Mouse (Mus musculus): Measurements from ENCODE around the gene Mbtd1. TPM values are rescaled to one million over a fixed set of nuclear protein-coding genes. Genes with fewer than 3 reads are reported as not detected.

The Mbtd1 gene
- polyA plus RNA-seq, 1 experiment from 2014 or later = 8.9 TPM

DNA sequence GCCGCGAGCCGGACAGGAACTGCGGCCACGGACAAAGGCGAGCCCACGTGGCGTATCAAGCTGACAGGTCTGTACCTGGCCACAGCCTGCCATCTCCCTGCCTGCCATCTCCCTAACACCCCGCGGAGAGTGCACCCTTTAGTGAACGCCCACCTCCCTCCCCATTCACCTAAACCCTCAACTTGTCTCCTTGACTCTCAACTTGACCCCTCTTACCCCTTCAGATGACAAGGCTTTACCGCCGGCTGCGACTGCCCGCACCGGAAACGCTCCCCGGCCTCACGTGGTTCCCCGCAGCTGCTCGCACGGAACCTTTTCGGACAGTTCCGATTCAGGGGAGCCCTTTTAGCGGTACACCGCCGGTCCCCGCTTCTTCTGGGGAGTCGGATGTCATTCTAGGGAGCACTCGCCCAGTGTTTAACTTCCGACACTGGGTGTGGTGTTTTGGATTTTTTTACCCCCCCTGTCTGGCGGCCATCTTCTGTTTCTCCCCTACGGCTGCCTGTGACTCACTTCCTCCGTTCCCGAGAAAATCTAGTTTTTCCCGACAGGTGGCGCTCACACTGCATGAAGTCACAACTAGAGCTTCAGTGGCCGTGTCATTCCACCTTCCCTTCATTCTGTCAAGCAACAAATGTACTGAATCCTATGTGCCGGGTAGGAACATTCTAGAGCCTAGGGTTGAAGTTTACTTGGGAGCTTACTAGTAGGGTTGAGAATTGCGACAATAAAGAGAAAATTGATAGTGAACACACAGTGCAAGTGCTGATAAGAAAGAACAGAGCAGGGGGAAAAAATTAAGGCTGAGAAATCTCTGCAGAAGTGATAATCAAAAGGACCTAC is 82.6 kb downstream of the Mbtd1 start, which contains the start of the genes Gm20390 and Nme1:
Gene Gm20390, minus strand, starts transcription at position 289 of the 843 bp plus-strand sequence.
Gene Nme1, minus strand, starts transcription at position 517 of the 843 bp plus-strand sequence.
- DNase-seq (ENCODE audit: low spot score) (peak; percentile 98), ATAC-seq (ENCODE audit: low FRiP score, low TSS enrichment) (peak; percentile 97)
- Histone ChIP-seq H3K9me3 (ENCODE audit: control insufficient read depth, low read length) (no peaks in the 10 kb centered on the region), H3K27ac (replicated peaks) (peak within 1 kb of the TSS; percentile 77), H3K4me3 (ENCODE audit: low read depth, low read length) (peak within 1 kb of the TSS; percentile 70), H3K27me3 (ENCODE audit: control insufficient read depth, insufficient read depth, low read length) (no peaks in the 10 kb centered on the region), H3K9ac (ENCODE audit: low read length) (peak within 1 kb of the TSS; percentile 69), H3K36me3 (ENCODE audit: control insufficient read depth, insufficient read depth, low read length) (0 out of 2 replicates have a peak, but pooled peaks cover 5% of the 10 kb centered on the region), H3K4me1 (replicated peaks; ENCODE audit: control insufficient read depth, insufficient read depth) (no peaks in the 10 kb centered on the region), H3K4me2 (replicated peaks; ENCODE audit: low read depth) (peak within 1 kb of the TSS; percentile 78)
- TF ChIP-seq EP300 (optimal IDR thresholded peaks at IDR 0.05) (peak; percentile 96), CTCF (IDR thresholded peaks at IDR 0.05; ENCODE audit: low read depth) (peak; percentile 97)
- 1% methylated on average over 40 of the region's 40 CpGs for WGBS

DNA sequence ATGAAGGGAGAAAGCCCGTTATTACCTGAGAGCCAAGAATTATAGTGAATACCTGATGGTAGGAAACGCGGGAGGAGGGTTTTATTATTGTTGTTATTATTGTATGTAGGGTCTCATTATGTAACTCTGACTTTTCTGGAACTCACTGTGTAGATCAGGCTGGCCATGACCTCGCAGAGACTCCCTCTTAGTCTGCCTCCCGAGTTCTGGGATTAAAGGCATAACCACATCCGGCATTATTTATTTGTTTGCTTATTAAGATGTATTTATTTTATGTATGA is 83.1 kb downstream of the Mbtd1 start:
- ATAC-seq (ENCODE audit: low FRiP score, low TSS enrichment) (no peak), DNase-seq (ENCODE audit: low spot score) (no peak)
- TF ChIP-seq CTCF (IDR thresholded peaks at IDR 0.05; ENCODE audit: low read depth) (no peak), EP300 (optimal IDR thresholded peaks at IDR 0.05) (no peak)
- Histone ChIP-seq H3K27me3 (ENCODE audit: control insufficient read depth, insufficient read depth, low read length) (no peaks in the 10 kb centered on the region), H3K9ac (ENCODE audit: low read length) (no peak overlapping the region), H3K36me3 (ENCODE audit: control insufficient read depth, insufficient read depth, low read length) (0 out of 2 replicates have a peak, but pooled peaks cover 5% of the 10 kb centered on the region), H3K4me1 (replicated peaks; ENCODE audit: control insufficient read depth, insufficient read depth) (no peaks in the 10 kb centered on the region), H3K4me2 (replicated peaks; ENCODE audit: low read depth) (peak overlapping the region; percentile 38), H3K27ac (replicated peaks) (no peak overlapping the region), H3K4me3 (ENCODE audit: low read depth, low read length) (no peak overlapping the region), H3K9me3 (ENCODE audit: control insufficient read depth, low read length) (no peaks in the 10 kb centered on the region)
- 33% methylated on average over 6 of the region's 6 CpGs for WGBS

DNA sequence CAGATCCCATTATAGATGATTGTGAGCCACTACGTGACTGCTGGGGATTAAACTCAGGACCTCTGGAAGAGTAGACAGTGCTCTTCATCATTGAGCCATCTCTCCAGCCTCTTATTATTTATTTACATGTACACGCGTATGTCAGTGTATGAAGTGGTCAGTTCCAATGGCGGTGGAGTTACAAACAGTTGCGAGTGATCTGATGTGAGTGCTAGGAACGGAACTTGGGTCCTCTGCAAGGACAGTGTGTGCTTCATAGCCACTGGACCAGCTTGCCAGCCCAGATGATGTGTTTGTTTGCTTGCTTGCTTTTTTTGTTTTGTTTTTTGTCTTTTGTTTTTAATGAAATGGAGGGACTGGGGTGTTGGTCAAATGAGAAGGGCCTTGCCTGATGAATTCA is 83.5 kb downstream of the Mbtd1 start:
- no peak overlapping the region for H3K9ac ChIP-seq (ENCODE audit: low read length)
- DNase-seq (ENCODE audit: low spot score) = no peak
- 0 out of 2 replicates have a peak, but pooled peaks cover 5% of the 10 kb centered on the region for H3K36me3 ChIP-seq (ENCODE audit: control insufficient read depth, insufficient read depth, low read length)
- H3K9me3 ChIP-seq (ENCODE audit: control insufficient read depth, low read length) = no peaks in the 10 kb centered on the region
- no peak for TF ChIP-seq CTCF (IDR thresholded peaks at IDR 0.05; ENCODE audit: low read depth)
- TF ChIP-seq EP300 (optimal IDR thresholded peaks at IDR 0.05) = no peak
- H3K4me2 ChIP-seq (replicated peaks; ENCODE audit: low read depth) = no peak overlapping the region
- no peak for ATAC-seq (ENCODE audit: low FRiP score, low TSS enrichment)
- H3K27ac ChIP-seq (replicated peaks) = no peak overlapping the region
- WGBS = 88% methylated on average over 6 of the region's 6 CpGs
- no peaks in the 10 kb centered on the region for H3K27me3 ChIP-seq (ENCODE audit: control insufficient read depth, insufficient read depth, low read length)
- H3K4me3 ChIP-seq (ENCODE audit: low read depth, low read length) = no peak overlapping the region
- no peaks in the 10 kb centered on the region for H3K4me1 ChIP-seq (replicated peaks; ENCODE audit: control insufficient read depth, insufficient read depth)

DNA sequence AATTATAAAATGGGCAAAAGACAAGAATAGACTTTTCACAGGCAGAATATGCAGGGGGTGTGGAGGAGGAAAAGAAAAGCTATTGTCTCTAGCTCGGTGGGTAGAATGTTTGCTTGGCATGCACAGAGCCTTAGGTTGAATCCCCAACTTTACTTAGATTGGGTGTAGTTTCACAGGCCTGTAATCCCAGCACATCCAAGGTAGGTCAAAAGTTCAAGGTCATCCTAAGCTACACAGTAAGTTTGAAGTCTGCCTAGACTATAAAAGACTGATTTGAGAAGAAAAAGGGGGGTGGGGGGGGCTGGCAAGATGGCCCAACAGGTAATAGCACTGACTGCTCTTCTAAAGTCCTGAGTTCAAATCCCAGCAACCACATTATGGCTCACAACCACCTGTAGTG is 84.1 kb downstream of the Mbtd1 start:
- TF ChIP-seq CTCF (IDR thresholded peaks at IDR 0.05; ENCODE audit: low read depth) = no peak
- H3K27ac ChIP-seq (replicated peaks) = no peak overlapping the region
- ATAC-seq (ENCODE audit: low FRiP score, low TSS enrichment) (no peak), DNase-seq (ENCODE audit: low spot score) (no peak)
- no peaks in the 10 kb centered on the region for H3K27me3 ChIP-seq (ENCODE audit: control insufficient read depth, insufficient read depth, low read length)
- no peak overlapping the region for H3K4me3 ChIP-seq (ENCODE audit: low read depth, low read length)
- H3K36me3 ChIP-seq (ENCODE audit: control insufficient read depth, insufficient read depth, low read length) = 0 out of 2 replicates have a peak, but pooled peaks cover 5% of the 10 kb centered on the region
- WGBS = 68% methylated on average over 1 of the region's 1 CpGs
- no peak overlapping the region for H3K9ac ChIP-seq (ENCODE audit: low read length)
- H3K4me2 ChIP-seq (replicated peaks; ENCODE audit: low read depth) = no peak overlapping the region
- no peaks in the 10 kb centered on the region for H3K4me1 ChIP-seq (replicated peaks; ENCODE audit: control insufficient read depth, insufficient read depth)
- H3K9me3 ChIP-seq (ENCODE audit: control insufficient read depth, low read length) = no peaks in the 10 kb centered on the region

DNA sequence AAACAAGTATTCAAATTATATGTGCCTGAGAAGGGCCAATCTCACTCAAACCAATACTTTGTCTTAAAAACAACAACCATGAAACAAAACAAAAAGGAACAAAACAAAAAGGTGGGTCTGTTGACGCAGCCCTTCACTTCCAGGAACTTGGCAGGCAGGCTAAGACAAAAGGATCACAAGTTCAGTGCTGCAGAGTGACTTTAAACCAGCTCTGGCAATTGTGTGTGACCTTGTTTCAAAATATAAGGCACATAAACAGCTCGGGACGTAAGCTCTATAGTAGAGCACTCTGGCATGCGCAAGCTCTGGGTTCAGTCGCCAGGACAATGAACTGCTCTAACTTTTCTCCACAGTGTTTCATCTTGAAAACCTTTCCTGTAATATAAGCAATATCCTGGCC is 87.3 kb downstream of the Mbtd1 start:
- WGBS = 83% methylated on average over 5 of the region's 5 CpGs
- ATAC-seq (ENCODE audit: low FRiP score, low TSS enrichment) = no peak

DNA sequence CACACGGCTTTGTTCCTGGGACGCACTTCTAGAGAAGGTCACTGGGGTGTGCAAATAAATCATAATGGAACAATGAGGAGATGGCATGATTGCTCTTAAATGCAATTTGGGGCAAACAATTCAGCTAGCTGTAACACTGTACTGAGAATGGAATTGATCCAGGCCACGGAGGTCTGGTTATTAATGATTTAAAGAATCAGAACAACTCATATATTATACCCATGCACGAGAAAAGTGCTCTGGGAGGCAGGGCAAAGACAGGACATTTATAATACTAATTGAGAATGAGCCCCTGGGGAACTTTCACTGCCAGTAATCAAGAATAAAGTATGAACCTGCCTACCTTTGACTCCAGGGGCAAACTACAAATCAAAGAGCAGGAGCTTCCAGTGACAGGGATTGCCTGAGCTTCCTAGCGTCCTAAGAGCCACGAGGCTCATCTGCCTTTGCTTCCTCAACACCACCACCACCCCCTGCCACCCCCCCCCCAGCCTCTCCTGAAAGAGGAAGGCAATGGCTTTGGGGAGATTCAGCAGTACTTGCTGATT is 93.9 kb downstream of the Mbtd1 start:
- Histone ChIP-seq H3K27me3 (ENCODE audit: control insufficient read depth, insufficient read depth, low read length) (no peaks in the 10 kb centered on the region), H3K4me2 (replicated peaks; ENCODE audit: low read depth) (no peak overlapping the region), H3K36me3 (ENCODE audit: control insufficient read depth, insufficient read depth, low read length) (no peaks in the 10 kb centered on the region), H3K27ac (replicated peaks) (no peak overlapping the region), H3K9me3 (ENCODE audit: control insufficient read depth, low read length) (no peaks in the 10 kb centered on the region), H3K4me3 (ENCODE audit: low read depth, low read length) (no peak overlapping the region), H3K4me1 (replicated peaks; ENCODE audit: control insufficient read depth, insufficient read depth) (no peaks in the 10 kb centered on the region), H3K9ac (ENCODE audit: low read length) (no peak overlapping the region)
- TF ChIP-seq CTCF (IDR thresholded peaks at IDR 0.05; ENCODE audit: low read depth) (no peak), EP300 (optimal IDR thresholded peaks at IDR 0.05) (no peak)
- DNase-seq (ENCODE audit: low spot score) = no peak
- ATAC-seq (ENCODE audit: low FRiP score, low TSS enrichment) = no peak
- WGBS = 32% methylated on average over 6 of the region's 6 CpGs

More for the DNA sequence above, 87.3 kb downstream of the Mbtd1 start:
- no peaks in the 10 kb centered on the region for H3K27me3 ChIP-seq (ENCODE audit: control insufficient read depth, insufficient read depth, low read length)
- no peaks in the 10 kb centered on the region for H3K9me3 ChIP-seq (ENCODE audit: control insufficient read depth, low read length)
- no peak for DNase-seq (ENCODE audit: low spot score)
- H3K9ac ChIP-seq (ENCODE audit: low read length) = no peak overlapping the region
- no peak overlapping the region for H3K4me3 ChIP-seq (ENCODE audit: low read depth, low read length)
- H3K4me2 ChIP-seq (replicated peaks; ENCODE audit: low read depth) = no peak overlapping the region
- H3K4me1 ChIP-seq (replicated peaks; ENCODE audit: control insufficient read depth, insufficient read depth) = no peaks in the 10 kb centered on the region
- no peak overlapping the region for H3K27ac ChIP-seq (replicated peaks)
- no peak for TF ChIP-seq EP300 (optimal IDR thresholded peaks at IDR 0.05)
- TF ChIP-seq CTCF (IDR thresholded peaks at IDR 0.05; ENCODE audit: low read depth) = no peak
- no peaks in the 10 kb centered on the region for H3K36me3 ChIP-seq (ENCODE audit: control insufficient read depth, insufficient read depth, low read length)

Data from stomach, postnatal 0 days (tissue).